Mouse (Mus musculus): ENCODE data around the gene Gm17606. TPM values are rescaled to one million over a fixed set of nuclear protein-coding genes. Genes with fewer than 3 reads are reported as not detected.

Gm17606 gene
- polyA plus RNA-seq, 1 experiment from 2014 or later: not detected

- WGBS: 95% methylated on average over 8 of the region's 8 CpGs
- ATAC-seq: no peak
Observed at GRCm38 (mm10) chr14:54646898-54647636, 6.3 kb downstream of the Gm17606 start.

GRCm38 (mm10) chr14:54647900-54648299 is 7.1 kb downstream of the Gm17606 start:
- Histone ChIP-seq H3K9me3 (ENCODE audit: control insufficient read depth, low read length) (no peaks in the 10 kb centered on the region), H3K4me2 (ENCODE audit: low read length) (no peak overlapping the region), H3K27me3 (replicated peaks; ENCODE audit: control insufficient read depth, insufficient read depth, low read length) (no peaks in the 10 kb centered on the region), H3K4me3 (ENCODE audit: low read length) (no peak overlapping the region), H3K4me1 (ENCODE audit: control insufficient read depth, insufficient read depth, low read depth, low read length) (peaks cover 36% of the 10 kb centered on the region), H3K27ac (ENCODE audit: low read depth, low read length) (no peak overlapping the region), H3K36me3 (ENCODE audit: control insufficient read depth, insufficient read depth, low read length) (peaks cover 71% of the 10 kb centered on the region), H3K9ac (ENCODE audit: low read depth, low read length) (no peak overlapping the region)
- 79% methylated on average over 4 of the region's 4 CpGs for WGBS
- no peak for ATAC-seq

More at GRCm38 (mm10) chr14:54646898-54647636, 6.3 kb downstream of the Gm17606 start:
- Histone ChIP-seq H3K9ac (ENCODE audit: low read depth, low read length) (no peak overlapping the region), H3K9me3 (ENCODE audit: control insufficient read depth, low read length) (no peaks in the 10 kb centered on the region), H3K27ac (ENCODE audit: low read depth, low read length) (no peak overlapping the region), H3K27me3 (replicated peaks; ENCODE audit: control insufficient read depth, insufficient read depth, low read length) (no peaks in the 10 kb centered on the region), H3K4me3 (ENCODE audit: low read length) (no peak overlapping the region), H3K4me2 (ENCODE audit: low read length) (no peak overlapping the region), H3K4me1 (ENCODE audit: control insufficient read depth, insufficient read depth, low read depth, low read length) (peaks cover 29% of the 10 kb centered on the region), H3K36me3 (ENCODE audit: control insufficient read depth, insufficient read depth, low read length) (peaks cover 77% of the 10 kb centered on the region)

GRCm38 (mm10) chr14:54650621-54651454 is 10.1 kb downstream of the Gm17606 start:
- no peak overlapping the region for H3K9ac ChIP-seq (ENCODE audit: low read depth, low read length)
- H3K9me3 ChIP-seq (ENCODE audit: control insufficient read depth, low read length): no peaks in the 10 kb centered on the region
- H3K4me3 ChIP-seq (ENCODE audit: low read length): no peak overlapping the region
- no peak overlapping the region for H3K27ac ChIP-seq (ENCODE audit: low read depth, low read length)
- H3K27me3 ChIP-seq (replicated peaks; ENCODE audit: control insufficient read depth, insufficient read depth, low read length): no peaks in the 10 kb centered on the region
- H3K4me1 ChIP-seq (ENCODE audit: control insufficient read depth, insufficient read depth, low read depth, low read length): peaks cover 43% of the 10 kb centered on the region
- peak; percentile 34 for ATAC-seq
- WGBS: 64% methylated on average over 23 of the region's 23 CpGs
- H3K36me3 ChIP-seq (ENCODE audit: control insufficient read depth, insufficient read depth, low read length): peaks cover 46% of the 10 kb centered on the region
- peak overlapping the region; percentile 13; the same call in 1 of the 2 replicates for H3K4me2 ChIP-seq (ENCODE audit: low read length)

GRCm38 (mm10) chr14:54651556-54651955 is 10.8 kb downstream of the Gm17606 start:
- peaks cover 43% of the 10 kb centered on the region for H3K4me1 ChIP-seq (ENCODE audit: control insufficient read depth, insufficient read depth, low read depth, low read length)
- H3K9me3 ChIP-seq (ENCODE audit: control insufficient read depth, low read length): no peaks in the 10 kb centered on the region
- no peak for ATAC-seq
- 75% methylated on average over 4 of the region's 4 CpGs for WGBS
- H3K4me2 ChIP-seq (ENCODE audit: low read length): peak overlapping the region; percentile 89; the same call in 1 of the 2 replicates
- H3K27ac ChIP-seq (ENCODE audit: low read depth, low read length): no peak overlapping the region
- H3K36me3 ChIP-seq (ENCODE audit: control insufficient read depth, insufficient read depth, low read length): peaks cover 46% of the 10 kb centered on the region
- H3K27me3 ChIP-seq (replicated peaks; ENCODE audit: control insufficient read depth, insufficient read depth, low read length): no peaks in the 10 kb centered on the region
- H3K9ac ChIP-seq (ENCODE audit: low read depth, low read length): no peak overlapping the region
- no peak overlapping the region for H3K4me3 ChIP-seq (ENCODE audit: low read length)

- WGBS: 0% methylated on average over 7 of the region's 7 CpGs
- peak overlapping the region; percentile 89 for H3K4me2 ChIP-seq (ENCODE audit: low read length)
- peaks cover 46% of the 10 kb centered on the region for H3K36me3 ChIP-seq (ENCODE audit: control insufficient read depth, insufficient read depth, low read length)
- no peaks in the 10 kb centered on the region for H3K27me3 ChIP-seq (replicated peaks; ENCODE audit: control insufficient read depth, insufficient read depth, low read length)
- H3K27ac ChIP-seq (ENCODE audit: low read depth, low read length): peak overlapping the region; percentile 84
- peaks cover 43% of the 10 kb centered on the region for H3K4me1 ChIP-seq (ENCODE audit: control insufficient read depth, insufficient read depth, low read depth, low read length)
- H3K9me3 ChIP-seq (ENCODE audit: control insufficient read depth, low read length): no peaks in the 10 kb centered on the region
- peak overlapping the region; percentile 75 for H3K4me3 ChIP-seq (ENCODE audit: low read length)
- peak overlapping the region; percentile 85 for H3K9ac ChIP-seq (ENCODE audit: low read depth, low read length)
- ATAC-seq: no peak
Observed at GRCm38 (mm10) chr14:54652787-54653186, 12.0 kb downstream of the Gm17606 start.

GRCm38 (mm10) chr14:54653496-54653895 is 12.7 kb downstream of the Gm17606 start:
- ATAC-seq: peak; percentile 85
- Histone ChIP-seq H3K4me3 (ENCODE audit: low read length) (peak overlapping the region; percentile 75), H3K36me3 (ENCODE audit: control insufficient read depth, insufficient read depth, low read length) (peaks cover 40% of the 10 kb centered on the region), H3K4me2 (ENCODE audit: low read length) (peak overlapping the region; percentile 89), H3K9ac (ENCODE audit: low read depth, low read length) (peak overlapping the region; percentile 85), H3K4me1 (ENCODE audit: control insufficient read depth, insufficient read depth, low read depth, low read length) (peaks cover 43% of the 10 kb centered on the region), H3K27ac (ENCODE audit: low read depth, low read length) (peak overlapping the region; percentile 84), H3K9me3 (ENCODE audit: control insufficient read depth, low read length) (no peaks in the 10 kb centered on the region), H3K27me3 (replicated peaks; ENCODE audit: control insufficient read depth, insufficient read depth, low read length) (no peaks in the 10 kb centered on the region)
- 1% methylated on average over 12 of the region's 12 CpGs for WGBS

- Histone ChIP-seq H3K27ac (ENCODE audit: low read depth, low read length) (no peak overlapping the region), H3K4me1 (ENCODE audit: control insufficient read depth, insufficient read depth, low read depth, low read length) (no peaks in the 10 kb centered on the region), H3K9me3 (ENCODE audit: control insufficient read depth, low read length) (no peaks in the 10 kb centered on the region), H3K4me3 (ENCODE audit: low read length) (no peak overlapping the region), H3K9ac (ENCODE audit: low read depth, low read length) (no peak overlapping the region), H3K4me2 (ENCODE audit: low read length) (no peak overlapping the region), H3K27me3 (replicated peaks; ENCODE audit: control insufficient read depth, insufficient read depth, low read length) (no peaks in the 10 kb centered on the region), H3K36me3 (ENCODE audit: control insufficient read depth, insufficient read depth, low read length) (peaks cover 60% of the 10 kb centered on the region)
- WGBS: 92% methylated on average over 2 of the region's 2 CpGs
- no peak for ATAC-seq
Observed at GRCm38 (mm10) chr14:54660009-54660408, 19.3 kb downstream of the Gm17606 start.

GRCm38 (mm10) chr14:54664477-54665222 is 23.9 kb downstream of the Gm17606 start:
- ATAC-seq: no peak
- Histone ChIP-seq H3K4me1 (ENCODE audit: control insufficient read depth, insufficient read depth, low read depth, low read length) (no peaks in the 10 kb centered on the region), H3K36me3 (ENCODE audit: control insufficient read depth, insufficient read depth, low read length) (peaks cover 60% of the 10 kb centered on the region), H3K9ac (ENCODE audit: low read depth, low read length) (no peak overlapping the region), H3K4me3 (ENCODE audit: low read length) (no peak overlapping the region), H3K27me3 (replicated peaks; ENCODE audit: control insufficient read depth, insufficient read depth, low read length) (no peaks in the 10 kb centered on the region), H3K27ac (ENCODE audit: low read depth, low read length) (no peak overlapping the region), H3K4me2 (ENCODE audit: low read length) (no peak overlapping the region), H3K9me3 (ENCODE audit: control insufficient read depth, low read length) (no peaks in the 10 kb centered on the region)
- 92% methylated on average over 10 of the region's 10 CpGs for WGBS

Data from hindbrain, embryonic 16.5 days (tissue).